Mouse (Mus musculus) mouse trophoblast stem cell (cell line): ENCODE measurements around the gene Rbfox3.

Source experiments
- in situ Hi-C, 2 experiments: fragments of 300-500 bp; cut with MseI, MboI; formaldehyde crosslinking; loops; 2 replicates in 1 of 2; 3 replicates in 1 of 2; pipeline ENCODE4 v1.15.1; 2025

Rbfox3 gene

GRCm38 (mm10) chr11:118911307-118912070, at the start of gene Rbfox3:
Gene Rbfox3, minus strand, starts transcription at chr11:118911597.
- in situ Hi-C loops, result no loop called here

- in situ Hi-C loops, result no loop called here
Observed at GRCm38 (mm10) chr11:118960649-118961048, 49.3 kb upstream of the Rbfox3 start.

GRCm38 (mm10) chr11:118957070-118957471, 45.7 kb upstream of the Rbfox3 start:
- in situ Hi-C loops, result no loop called here

- in situ Hi-C loops, result no loop called here
Observed at GRCm38 (mm10) chr11:118955016-118955415, 43.6 kb upstream of the Rbfox3 start.

GRCm38 (mm10) chr11:118945868-118946267, 34.5 kb upstream of the Rbfox3 start:
- in situ Hi-C loops, result no loop called here

GRCm38 (mm10) chr11:118941268-118941667, 29.9 kb upstream of the Rbfox3 start:
- in situ Hi-C loops, result no loop called here

- in situ Hi-C loops, result no loop called here
Observed at GRCm38 (mm10) chr11:118940539-118940938, 29.1 kb upstream of the Rbfox3 start.

GRCm38 (mm10) chr11:118939731-118940130, 28.3 kb upstream of the Rbfox3 start:
- in situ Hi-C loops, result no loop called here

- in situ Hi-C loops, result no loop called here
Observed at GRCm38 (mm10) chr11:118934925-118935324, 23.5 kb upstream of the Rbfox3 start.

GRCm38 (mm10) chr11:118927081-118927480, 15.7 kb upstream of the Rbfox3 start:
- in situ Hi-C loops, result no loop called here

GRCm38 (mm10) chr11:118921852-118922251, 10.5 kb upstream of the Rbfox3 start:
- in situ Hi-C loops, result no loop called here

GRCm38 (mm10) chr11:118916423-118917030, 5.1 kb upstream of the Rbfox3 start:
- in situ Hi-C loops, result no loop called here

- in situ Hi-C loops, result no loop called here
Observed at GRCm38 (mm10) chr11:118915888-118916287, 4.5 kb upstream of the Rbfox3 start.

- in situ Hi-C loops, result no loop called here
Observed at GRCm38 (mm10) chr11:118912686-118913085, 1.3 kb upstream of the Rbfox3 start.

- in situ Hi-C loops, result no loop called here
Observed at GRCm38 (mm10) chr11:118910756-118911155, 641 bp downstream of the Rbfox3 start.

- in situ Hi-C loops, result no loop called here
Observed at GRCm38 (mm10) chr11:118909814-118910201, 1.6 kb downstream of the Rbfox3 start.

GRCm38 (mm10) chr11:118908981-118909813, 2.2 kb downstream of the Rbfox3 start:
- in situ Hi-C loops, result no loop called here

GRCm38 (mm10) chr11:118908431-118908980, 2.9 kb downstream of the Rbfox3 start:
- in situ Hi-C loops, result no loop called here

GRCm38 (mm10) chr11:118907471-118908401, 3.7 kb downstream of the Rbfox3 start:
- in situ Hi-C loops, result no loop called here

- in situ Hi-C loops, result no loop called here
Observed at GRCm38 (mm10) chr11:118906824-118907470, 4.5 kb downstream of the Rbfox3 start.
